Mouse (Mus musculus) left cerebral cortex, adult 9 months (tissue): ENCODE results near the gene Pck2.

Experiments
- DNase-seq, 2 experiments: peaks; one replicate each; pipeline ENCODE4 v3.0.0; 2022; ENCODE audit warnings: low spot score in 2 of 2

Pck2 gene

DNA sequence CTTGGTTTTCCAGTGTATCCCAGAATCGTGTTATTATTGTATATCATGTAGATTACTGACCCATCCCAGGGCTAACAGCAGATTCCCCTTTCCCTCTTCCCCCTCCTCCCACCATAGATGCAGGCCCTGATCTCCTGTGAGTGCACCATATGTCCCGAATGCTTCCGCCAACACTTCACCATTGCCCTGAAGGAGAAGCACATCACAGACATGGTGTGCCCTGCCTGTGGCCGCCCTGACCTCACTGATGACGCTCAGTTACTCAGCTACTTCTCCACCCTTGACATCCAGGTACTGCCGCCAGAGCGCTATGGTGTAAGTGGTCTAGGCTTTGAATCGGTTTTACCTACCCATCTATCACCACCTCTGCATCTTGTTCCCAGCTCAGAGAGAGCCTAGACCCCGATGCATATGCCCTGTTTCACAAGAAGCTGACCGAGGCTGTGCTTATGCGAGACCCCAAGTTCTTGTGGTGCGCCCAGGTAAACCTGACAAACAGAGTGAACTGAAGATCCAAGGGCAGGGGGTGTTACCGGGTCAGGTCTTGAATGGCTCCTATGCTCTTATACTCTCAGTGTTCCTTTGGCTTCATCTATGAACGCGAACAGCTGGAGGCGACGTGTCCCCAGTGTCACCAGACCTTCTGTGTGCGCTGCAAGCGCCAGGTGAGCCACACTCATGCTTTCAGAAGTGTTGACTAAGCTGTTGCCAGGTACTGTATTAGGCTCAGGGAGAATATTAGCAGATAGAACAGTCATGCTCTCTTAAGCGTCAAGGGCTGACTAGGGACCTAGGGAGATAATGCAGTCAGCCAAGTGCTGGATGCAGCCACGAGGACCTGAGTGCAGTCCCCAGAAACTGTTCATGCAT, 58.7 kb downstream of the Pck2 start:
- no peak for DNase-seq
